Mouse (Mus musculus) lung, adult 2 months (tissue): ENCODE data around the gene Ldlrad3.

Experiments
- CTCF ChIP-seq: fragments of 200-500 bp; IDR thresholded peaks from 2 replicates; pipeline ENCODE4 v1.5.1; 2011; ENCODE audit warnings: mild to moderate bottlenecking, low read length, control low read depth; ENCODE audit not compliant: insufficient read depth
- POLR2A ChIP-seq: fragments of 200-500 bp; IDR thresholded peaks from 2 replicates; pipeline ENCODE4 v1.6.1; 2011; ENCODE audit warnings: low read depth, mild to moderate bottlenecking, control low read depth, low read length, borderline replicate concordance; ENCODE audit errors: extremely low read depth

GRCm38 (mm10) chr2:101932169-101932936 lies 253.8 kb downstream of the Ldlrad3 start:
- TF ChIP-seq CTCF (no peak), POLR2A (no peak)
